Mouse (Mus musculus) layer of hippocampus, adult 9-11 months (tissue): ENCODE measurements around the gene Rpe.
"Not testable (repeated sequence)": the region's sequence is repeated elsewhere in the genome, so short reads cannot be mapped to it uniquely, and the experiment has no call there.

Experiments used
- DNase-seq: peaks from one replicate; pipeline ENCODE4 v3.0.0; 2022

The Rpe gene

GRCm38 (mm10) chr1:66700693-66701575, at the start of gene Rpe:
Gene Rpe, plus strand, starts transcription at chr1:66700831.
- peak; percentile 94 for DNase-seq

GRCm38 (mm10) chr1:66655119-66655746, 45.4 kb upstream of the Rpe start:
- peak; percentile 48 for DNase-seq

- no peak for DNase-seq
Measured at GRCm38 (mm10) chr1:66655747-66656119, 44.9 kb upstream of the Rpe start.

- no peak for DNase-seq
Measured at GRCm38 (mm10) chr1:66671475-66671874, 29.2 kb upstream of the Rpe start.

GRCm38 (mm10) chr1:66672812-66673211, 27.8 kb upstream of the Rpe start:
- DNase-seq, result no peak

- DNase-seq, result no peak
Measured at GRCm38 (mm10) chr1:66677928-66678327, 22.7 kb upstream of the Rpe start.

- no peak for DNase-seq
Measured at GRCm38 (mm10) chr1:66678662-66679061, 22.0 kb upstream of the Rpe start.

- no peak for DNase-seq
Measured at GRCm38 (mm10) chr1:66682974-66683373, 17.7 kb upstream of the Rpe start.

- DNase-seq, result no peak
Measured at GRCm38 (mm10) chr1:66691772-66692171, 8.9 kb upstream of the Rpe start.

GRCm38 (mm10) chr1:66692308-66692707, 8.3 kb upstream of the Rpe start:
- no peak for DNase-seq

- peak; percentile 31 for DNase-seq
Measured at GRCm38 (mm10) chr1:66692780-66693392, 7.7 kb upstream of the Rpe start.

- no peak for DNase-seq
Measured at GRCm38 (mm10) chr1:66694266-66694665, 6.4 kb upstream of the Rpe start.

- no peak for DNase-seq
Measured at GRCm38 (mm10) chr1:66695296-66695695, 5.3 kb upstream of the Rpe start.

GRCm38 (mm10) chr1:66699630-66700029, 1.0 kb upstream of the Rpe start:
- not testable (repeated sequence) for DNase-seq

- no peak for DNase-seq
Measured at GRCm38 (mm10) chr1:66700149-66700692, 410 bp upstream of the Rpe start.

GRCm38 (mm10) chr1:66701576-66701940, 927 bp downstream of the Rpe start:
- DNase-seq, result no peak

GRCm38 (mm10) chr1:66702623-66703345, 2.2 kb downstream of the Rpe start:
- DNase-seq, result no peak

- DNase-seq, result no peak
Measured at GRCm38 (mm10) chr1:66704523-66704922, 3.9 kb downstream of the Rpe start.

- no peak for DNase-seq
Measured at GRCm38 (mm10) chr1:66712859-66713258, 12.2 kb downstream of the Rpe start.

GRCm38 (mm10) chr1:66730581-66730980, 29.9 kb downstream of the Rpe start:
- DNase-seq, result no peak

- DNase-seq, result no peak
Measured at GRCm38 (mm10) chr1:66768764-66769163, 68.1 kb downstream of the Rpe start.
